Mouse (Mus musculus): ENCODE measurements at regions not wholly inside any gene's neighbourhood (a gene's known extent, or its start where the extent isn't known, plus 50 kb on each side); places are given as distances from the start of the nearest gene placed in this dataset.

- CTCF ChIA-PET: no interaction called here
Measured at GRCm38 (mm10) chr5:39557376-39558001, 197.8 kb downstream of the Hs3st1 start.

- CTCF ChIA-PET: no interaction called here
Measured at GRCm38 (mm10) chr5:39537044-39537443, 218.2 kb downstream of the Hs3st1 start.

DNA sequence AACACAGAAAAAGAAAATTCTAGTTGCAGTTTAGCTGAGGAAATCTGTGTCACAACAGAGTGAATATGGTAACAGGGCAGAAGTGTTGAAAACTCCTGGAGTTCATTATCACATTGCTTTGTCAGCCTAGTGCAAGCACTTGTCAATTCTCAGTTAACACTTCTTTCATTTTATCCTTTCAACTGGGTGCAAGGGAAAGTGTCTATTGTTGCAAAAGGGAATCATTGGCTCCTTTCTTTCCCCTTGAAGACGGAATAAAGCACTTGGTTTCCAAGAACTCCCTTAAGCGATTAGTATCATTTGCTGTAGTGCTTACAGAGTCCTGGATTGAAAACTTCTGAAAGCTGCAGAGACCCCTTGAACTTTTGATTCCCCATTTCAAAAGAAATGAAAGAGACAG, 218.9 kb downstream of the Hs3st1 start:
- CTCF ChIA-PET: no interaction called here

GRCm38 (mm10) chr5:39510246-39510645, 245.0 kb downstream of the Hs3st1 start:
- CTCF ChIA-PET: no interaction called here

- CTCF ChIA-PET: no interaction called here
Measured at GRCm38 (mm10) chr5:39482756-39483155, 272.5 kb downstream of the Hs3st1 start.

DNA sequence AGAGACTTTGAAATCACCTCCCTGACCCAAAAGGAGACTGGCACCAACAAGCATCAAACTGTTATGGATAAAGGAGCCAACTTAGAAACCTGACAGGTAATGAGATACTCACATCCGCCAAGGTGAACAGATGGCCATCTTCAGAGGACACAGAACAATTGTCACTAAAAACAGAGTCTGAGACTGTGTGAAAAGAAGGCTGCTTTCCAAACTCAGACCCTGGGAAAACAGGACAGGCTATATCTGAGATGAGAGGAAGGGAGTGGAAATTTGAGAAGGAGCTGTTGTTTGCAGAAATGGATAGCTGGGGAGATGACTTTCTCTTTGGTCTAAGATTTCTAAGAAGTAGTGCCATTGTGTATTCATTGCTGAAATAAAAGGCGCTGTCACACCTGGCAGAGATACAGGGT, 297.2 kb downstream of the Hs3st1 start:
- CTCF ChIA-PET: no interaction called here

DNA sequence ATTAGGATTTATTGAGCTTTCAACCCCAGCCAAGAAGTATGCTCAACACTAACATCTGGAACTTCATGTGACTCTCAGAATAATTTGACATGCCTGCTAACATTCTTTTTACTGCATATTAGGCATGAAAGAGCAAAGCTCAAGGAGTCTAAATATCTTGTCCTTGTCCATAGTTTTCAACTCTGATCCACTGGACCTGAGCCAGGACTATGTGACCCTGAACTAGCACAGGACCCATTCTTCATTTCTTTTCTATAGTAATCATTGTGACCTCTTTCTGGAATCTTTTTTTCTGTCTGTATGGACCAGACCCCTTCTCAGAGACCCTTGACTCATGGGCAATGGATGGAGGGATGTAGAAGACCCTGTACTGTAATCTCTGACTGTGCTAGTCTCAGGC, 301.6 kb downstream of the Hs3st1 start:
- CTCF ChIA-PET: no interaction called here

GRCm38 (mm10) chr5:39440817-39441216, 314.5 kb downstream of the Hs3st1 start:
- CTCF ChIA-PET: no interaction called here

GRCm38 (mm10) chr5:39437463-39438201, 317.6 kb downstream of the Hs3st1 start:
- CTCF ChIA-PET: no interaction called here

DNA sequence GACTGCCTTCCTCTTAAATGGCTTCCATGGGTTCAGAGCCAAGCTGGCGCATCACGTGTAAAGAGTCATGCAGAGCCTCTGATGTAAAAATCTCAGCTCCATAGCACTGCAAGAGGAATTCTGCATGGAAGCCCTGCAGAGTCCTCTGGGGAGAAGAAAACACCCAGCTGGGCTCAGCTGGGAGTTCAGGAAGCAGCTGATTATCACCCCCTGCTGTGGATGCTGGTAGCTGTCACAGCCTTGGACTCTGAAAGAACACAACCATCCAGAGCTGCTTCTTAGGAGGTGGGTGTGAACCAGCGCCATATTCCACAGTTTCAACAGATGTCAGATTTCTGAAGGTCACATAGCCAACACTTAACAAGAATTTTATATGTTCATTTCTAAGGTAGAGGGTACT, 329.2 kb downstream of the Hs3st1 start:
- CTCF ChIA-PET: no interaction called here

- CTCF ChIA-PET: no interaction called here
Measured at GRCm38 (mm10) chr5:39423720-39424119, 331.6 kb downstream of the Hs3st1 start.

DNA sequence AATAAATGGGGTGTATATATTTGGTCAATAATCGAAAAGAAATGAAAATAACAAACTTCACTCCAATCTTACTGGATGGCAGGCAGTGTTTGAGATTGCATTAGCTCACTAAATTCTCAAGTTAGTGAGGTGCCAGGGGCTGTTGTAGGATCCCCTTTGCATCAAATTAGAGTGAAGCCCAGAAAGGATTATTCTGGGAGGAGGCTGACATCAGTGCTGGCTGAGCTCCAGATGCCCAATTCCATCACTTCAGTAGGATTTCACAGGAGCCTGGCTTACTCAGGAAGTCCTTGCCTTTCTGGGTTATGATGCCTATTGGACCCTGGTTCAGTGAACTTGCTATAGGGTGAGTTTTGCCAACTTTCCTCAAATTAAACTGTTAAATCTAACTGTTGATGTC, 336.5 kb downstream of the Hs3st1 start:
- CTCF ChIA-PET: no interaction called here

- CTCF ChIA-PET: no interaction called here
Measured at GRCm38 (mm10) chr5:39417845-39418154, 337.5 kb downstream of the Hs3st1 start.

- CTCF ChIA-PET: no interaction called here
Measured at GRCm38 (mm10) chr5:39417121-39417844, 338.0 kb downstream of the Hs3st1 start.

DNA sequence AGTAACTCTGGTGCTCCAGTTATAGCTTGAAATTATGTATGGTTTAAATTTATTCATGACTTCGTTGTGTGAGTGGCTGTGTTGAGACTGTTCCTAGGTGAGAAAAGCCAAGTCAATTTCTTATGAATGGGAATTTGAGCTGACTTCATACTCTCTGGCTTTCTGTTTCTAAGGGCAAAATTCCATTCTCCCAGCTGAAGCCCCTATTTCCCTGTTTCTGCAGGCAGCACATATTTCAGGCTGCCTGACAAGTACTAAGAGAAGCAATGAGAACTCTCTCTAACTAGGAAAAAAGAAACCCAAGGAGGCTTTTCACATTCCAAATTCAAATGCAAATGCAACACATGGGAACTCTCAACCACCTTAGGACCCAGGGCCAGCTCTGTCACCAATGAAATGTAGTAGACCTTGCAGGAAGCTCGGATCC, 338.7 kb downstream of the Hs3st1 start:
- CTCF ChIA-PET: no interaction called here

DNA sequence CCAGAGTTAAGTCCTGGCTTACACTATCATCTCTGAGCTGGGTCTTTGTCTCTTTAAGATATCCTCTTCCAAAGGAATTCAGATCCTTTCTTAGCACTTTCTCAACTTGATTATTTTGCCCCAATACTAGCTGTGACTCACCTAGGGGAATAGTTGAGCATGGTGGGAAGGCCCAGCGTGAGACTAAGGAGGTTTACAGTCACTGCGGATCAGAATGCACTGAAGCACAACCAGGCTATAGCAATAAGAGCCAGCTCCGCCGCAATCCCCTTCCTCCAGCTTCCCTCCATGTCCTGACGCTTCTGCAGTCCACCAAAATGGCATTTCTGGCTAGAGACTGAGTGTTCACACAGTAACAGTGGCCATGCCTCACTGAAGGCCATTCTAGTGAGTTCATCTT, 342.5 kb downstream of the Hs3st1 start:
- CTCF ChIA-PET: no interaction called here

DNA sequence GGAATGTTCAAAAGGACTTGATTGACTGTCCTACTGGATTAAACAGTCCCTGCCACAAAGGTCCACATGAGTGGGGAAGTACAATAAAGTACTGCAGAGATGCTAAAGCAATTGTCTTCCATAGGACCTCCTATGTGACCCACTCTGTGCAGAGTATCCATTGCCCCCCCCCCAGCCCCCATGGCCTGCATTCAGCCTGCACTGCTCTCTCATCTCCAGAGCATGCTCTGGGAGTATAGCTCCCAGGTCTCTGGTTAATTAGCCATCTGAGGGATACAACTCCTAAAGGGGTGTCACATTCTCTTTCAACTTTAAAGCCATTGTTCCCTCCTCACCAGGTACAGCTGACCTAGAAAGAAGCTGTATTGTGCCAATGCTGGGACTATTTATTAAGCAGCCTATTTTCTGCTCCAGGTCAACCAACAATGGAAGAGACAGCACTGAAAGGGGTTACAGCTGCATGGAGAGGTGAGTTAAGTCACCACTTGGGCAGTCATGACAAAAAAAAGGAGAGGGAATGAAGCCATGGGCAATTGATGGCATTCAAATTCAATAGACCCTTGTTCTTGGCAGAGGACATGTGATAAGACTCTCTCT, 364.8 kb downstream of the Hs3st1 start:
- CTCF ChIA-PET: no interaction called here

GRCm38 (mm10) chr5:39384410-39384809, 370.9 kb downstream of the Hs3st1 start:
- CTCF ChIA-PET: no interaction called here

- CTCF ChIA-PET: no interaction called here
Measured at GRCm38 (mm10) chr5:39374199-39374598, 381.1 kb downstream of the Hs3st1 start.

GRCm38 (mm10) chr5:39348680-39349079, 406.6 kb downstream of the Hs3st1 start:
- CTCF ChIA-PET: no interaction called here

GRCm38 (mm10) chr5:39347019-39347418, 408.3 kb downstream of the Hs3st1 start:
- CTCF ChIA-PET: interaction anchor here (0.7 kb wide), 1 partner anchor 9 kb away, joined by 3 read pairs; no protein-coding TSS in a partner anchor

GRCm38 (mm10) chr5:39337917-39338316, 417.4 kb downstream of the Hs3st1 start:
- CTCF ChIA-PET: interaction anchor here (0.7 kb wide), 1 partner anchor 9 kb away, joined by 3 read pairs; no protein-coding TSS in a partner anchor

- CTCF ChIA-PET: no interaction called here
Measured at GRCm38 (mm10) chr5:39336484-39336985, 418.7 kb downstream of the Hs3st1 start.
